Mouse (Mus musculus) neutrophil, adult 5-6 weeks (primary cell): ENCODE data around the gene Ssc5d. TPM values are rescaled to one million over a fixed set of nuclear protein-coding genes. Genes with fewer than 3 reads are reported as not detected.
A peak's percentile ranks its signal among the peaks of the same experiment; 100 is the strongest.

Experiments
- ATAC-seq: fragments of 151-379, 151-347 bp; 2 replicates; pipeline ENCODE4 v1.8.0; 2017; ENCODE audit warnings: mild to moderate bottlenecking, moderate TSS enrichment; ENCODE audit not compliant: insufficient number of reproducible peaks, poor library complexity, low FRiP score, severe bottlenecking; ENCODE audit errors: extremely low read depth
- total RNA-seq: library from RNA; stranded (forward); fragments of 200-1000 nt; gene quantifications from 2 replicates; pipeline ENCODE4 v1.2.3, GENCODE M21; 2017

Ssc5d gene
- total RNA-seq, 1 experiment from 2014 or later: 0.47 TPM

GRCm38 (mm10) chr7:4937392-4937791 lies 11.8 kb downstream of the Ssc5d start:
- no peak for ATAC-seq

GRCm38 (mm10) chr7:4938456-4938855 lies 12.9 kb downstream of the Ssc5d start:
- peak; percentile 49 for ATAC-seq

GRCm38 (mm10) chr7:4940068-4940479 lies 14.5 kb downstream of the Ssc5d start:
- ATAC-seq: peak; percentile 47

- no peak for ATAC-seq
Measured at GRCm38 (mm10) chr7:4942673-4943072, 17.1 kb downstream of the Ssc5d start.

- peak; percentile 92 for ATAC-seq
Measured at GRCm38 (mm10) chr7:4943223-4943815, 17.7 kb downstream of the Ssc5d start.

- no peak for ATAC-seq
Measured at GRCm38 (mm10) chr7:4947855-4948254, 22.3 kb downstream of the Ssc5d start.

- peak; percentile 27; the same call in 1 of the 2 replicates for ATAC-seq
Measured at GRCm38 (mm10) chr7:4948386-4948785, 22.8 kb downstream of the Ssc5d start.

GRCm38 (mm10) chr7:4950561-4951342 lies 25.2 kb downstream of the Ssc5d start:
- ATAC-seq: no peak

GRCm38 (mm10) chr7:4953815-4954445 lies 28.3 kb downstream of the Ssc5d start:
- ATAC-seq: no peak

- ATAC-seq: no peak
Measured at GRCm38 (mm10) chr7:4957361-4957760, 31.8 kb downstream of the Ssc5d start.

- ATAC-seq: no peak
Measured at GRCm38 (mm10) chr7:4963527-4963926, 37.9 kb downstream of the Ssc5d start.

GRCm38 (mm10) chr7:4964272-4964671 lies 38.7 kb downstream of the Ssc5d start, which contains the start of gene Sbk2:
Gene Sbk2 (minus strand): TSS chr7:4964406.
- peak; percentile 62 for ATAC-seq

- no peak for ATAC-seq
Measured at GRCm38 (mm10) chr7:4964988-4965387, 39.4 kb downstream of the Ssc5d start.

- ATAC-seq: no peak
Measured at GRCm38 (mm10) chr7:4971068-4971467, 45.5 kb downstream of the Ssc5d start, which contains the start of gene Sbk3. Gene Sbk3 (minus strand): TSS chr7:4971168.

GRCm38 (mm10) chr7:4971710-4972109 lies 46.1 kb downstream of the Ssc5d start:
- no peak for ATAC-seq

- ATAC-seq: no peak
Measured at GRCm38 (mm10) chr7:4972321-4973047, 46.9 kb downstream of the Ssc5d start.

GRCm38 (mm10) chr7:4975455-4975854 lies 49.9 kb downstream of the Ssc5d start:
- no peak for ATAC-seq

- ATAC-seq: no peak
Measured at GRCm38 (mm10) chr7:4976832-4977231, 51.2 kb downstream of the Ssc5d start.

GRCm38 (mm10) chr7:4988250-4988649 lies 62.7 kb downstream of the Ssc5d start:
- no peak for ATAC-seq
